Mouse (Mus musculus) kidney, postnatal 36 days (tissue): ENCODE results near the gene Fras1.
A peak's percentile ranks its signal among the peaks of the same experiment; 100 is the strongest.

Experiments
- DNase-seq, 2 experiments: peaks; one replicate each; pipeline ENCODE4 v3.0.0; 2021 to 2022; ENCODE audit warnings: mixed read lengths in 2 of 2

Fras1 gene

DNA sequence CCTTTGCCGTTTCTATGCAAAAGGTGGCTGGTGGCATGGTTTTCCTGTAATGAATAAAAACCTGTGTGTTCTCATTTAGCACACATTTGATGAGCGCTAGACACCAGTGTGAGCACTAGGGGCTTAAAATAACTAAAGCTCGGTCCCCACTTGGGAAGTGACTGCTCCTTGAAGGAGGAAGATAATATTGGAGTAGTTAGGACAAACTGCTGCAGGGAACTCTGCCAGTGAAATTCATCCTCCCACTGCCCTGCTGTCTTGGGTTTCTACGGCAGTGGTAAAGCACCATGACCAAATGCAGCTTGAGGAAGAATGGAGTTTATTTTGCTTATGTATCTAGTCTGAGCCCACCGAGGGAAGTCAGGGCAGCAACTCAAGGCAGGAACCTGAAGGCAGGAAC is 211.0 kb downstream of the Fras1 start:
- DNase-seq = no peak

- DNase-seq = no peak
These were observed 216.9 kb downstream of the Fras1 start for GRCm38 (mm10) chr5:96590621-96591020.

DNA sequence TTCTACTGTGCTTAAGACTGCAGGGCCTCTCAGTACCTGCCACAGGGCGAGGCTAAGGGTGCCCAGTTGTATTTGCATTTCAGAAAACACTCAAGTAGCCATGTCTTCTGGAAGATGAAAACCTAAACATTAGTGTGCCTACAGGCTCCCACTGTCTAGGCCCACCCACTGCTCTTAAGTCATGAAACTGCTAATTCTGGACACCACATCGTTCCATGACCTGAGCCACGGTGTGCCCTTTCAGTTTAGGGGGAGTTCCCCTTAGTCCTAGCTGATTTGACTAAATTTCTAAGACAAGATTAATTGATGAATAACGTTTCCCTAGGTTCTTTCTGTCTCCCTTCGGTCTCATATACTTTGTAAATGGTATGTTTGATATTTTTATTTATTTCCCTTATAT is 222.0 kb downstream of the Fras1 start:
- DNase-seq = no peak

GRCm38 (mm10) chr5:96603974-96604769 is 230.4 kb downstream of the Fras1 start:
- no peak for DNase-seq

GRCm38 (mm10) chr5:96608036-96608435 is 234.3 kb downstream of the Fras1 start:
- DNase-seq = no peak

GRCm38 (mm10) chr5:96608581-96609280 is 235.0 kb downstream of the Fras1 start:
- peak in 1 of 2 experiments; percentile 15 for DNase-seq

- no peak for DNase-seq
These were observed 238.3 kb downstream of the Fras1 start for GRCm38 (mm10) chr5:96612077-96612476.

DNA sequence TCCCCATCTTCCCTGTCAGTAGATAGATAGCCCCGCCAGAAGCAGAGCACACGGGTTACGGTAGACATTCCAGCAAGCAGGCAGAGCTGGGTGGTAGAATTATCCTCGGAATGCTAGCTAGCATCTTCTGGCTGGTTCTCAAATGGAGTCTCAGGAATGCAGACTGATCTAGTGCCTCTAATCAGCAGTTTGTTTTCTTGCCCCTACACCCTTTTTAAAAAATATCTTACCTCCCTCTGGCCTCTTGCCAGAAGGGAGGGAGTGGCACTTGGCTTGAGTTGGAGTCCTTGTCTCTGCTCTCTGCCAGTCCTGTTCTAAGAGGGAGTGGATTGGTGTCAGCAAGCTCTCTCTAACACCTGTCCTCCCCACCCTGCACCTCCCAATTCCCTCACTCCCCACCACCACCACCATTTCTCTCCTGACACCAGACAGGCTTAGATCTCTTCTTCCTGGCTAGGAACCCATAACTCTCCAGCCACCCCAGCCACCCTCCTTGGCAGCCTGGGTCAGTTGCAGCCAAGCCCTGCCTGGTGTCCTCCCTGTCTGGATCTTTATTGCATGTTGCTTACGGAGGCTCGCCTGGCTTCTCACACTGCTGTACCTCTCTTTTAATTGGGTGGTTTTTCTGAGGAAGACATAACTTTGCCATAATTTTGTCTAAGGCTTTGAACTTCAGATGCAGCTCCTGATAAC is 243.3 kb downstream of the Fras1 start:
- DNase-seq = peak; percentile 15

DNA sequence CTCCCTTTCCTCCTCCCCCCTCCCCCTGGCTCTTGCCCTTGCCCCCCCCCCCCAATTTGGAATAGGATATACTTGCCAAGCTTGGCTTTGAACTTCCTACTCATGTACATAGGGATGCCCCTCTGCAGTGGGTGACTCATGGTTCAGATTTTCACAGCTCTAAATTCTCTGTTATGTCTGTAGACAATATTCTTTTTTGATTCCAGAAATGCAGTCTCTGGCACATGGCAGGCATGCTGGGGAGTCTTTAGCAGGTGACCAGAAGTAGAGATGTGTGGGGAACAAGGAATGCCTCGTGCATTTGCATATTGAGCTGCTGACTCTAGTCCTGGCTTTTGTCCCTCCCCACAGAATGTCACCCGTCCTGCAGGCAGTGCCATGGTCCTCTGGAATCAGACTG is 244.3 kb downstream of the Fras1 start:
- DNase-seq = no peak

DNA sequence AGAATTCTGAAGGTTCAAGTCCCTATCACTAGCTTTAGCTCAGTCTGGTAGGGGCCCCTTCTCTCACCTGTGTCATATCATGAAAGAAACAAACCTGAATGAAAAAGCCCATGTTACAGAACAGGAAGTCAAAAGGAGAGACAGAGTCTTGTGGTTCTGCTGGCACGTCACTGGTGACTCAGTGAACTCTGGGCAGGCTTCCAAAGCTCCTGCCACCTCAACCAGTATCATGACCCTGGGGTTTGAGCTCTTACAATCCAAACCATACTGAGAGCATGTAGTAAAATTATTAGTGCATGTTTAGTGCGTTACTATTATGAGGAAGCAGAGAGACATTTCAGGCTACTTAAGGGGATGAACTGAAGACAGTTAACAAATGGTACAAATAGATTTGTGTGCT is 246.5 kb downstream of the Fras1 start:
- DNase-seq = peak; percentile 31 to 47

GRCm38 (mm10) chr5:96620618-96621017 is 246.9 kb downstream of the Fras1 start:
- no peak for DNase-seq

- no peak for DNase-seq
These were observed 249.0 kb downstream of the Fras1 start for GRCm38 (mm10) chr5:96622604-96623352.

DNA sequence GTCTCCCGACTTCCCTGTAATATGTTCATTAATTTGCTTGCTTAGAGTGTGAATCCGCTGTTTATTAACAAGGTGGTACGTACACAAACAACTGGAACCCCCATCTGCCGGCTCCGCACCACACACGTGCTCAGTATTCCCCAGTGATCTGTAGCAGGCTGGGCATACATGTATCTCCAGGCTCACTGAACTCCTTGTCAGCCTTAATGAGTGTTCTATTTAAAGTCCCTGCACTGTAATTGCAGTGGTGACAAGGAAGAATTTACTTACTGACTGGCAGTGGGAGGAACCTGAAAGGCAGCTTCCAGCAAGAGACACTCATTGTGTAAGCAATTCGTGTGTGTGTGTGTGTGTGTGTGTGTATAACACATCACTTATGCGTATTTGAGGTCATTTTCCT is 256.1 kb downstream of the Fras1 start:
- DNase-seq = no peak

DNA sequence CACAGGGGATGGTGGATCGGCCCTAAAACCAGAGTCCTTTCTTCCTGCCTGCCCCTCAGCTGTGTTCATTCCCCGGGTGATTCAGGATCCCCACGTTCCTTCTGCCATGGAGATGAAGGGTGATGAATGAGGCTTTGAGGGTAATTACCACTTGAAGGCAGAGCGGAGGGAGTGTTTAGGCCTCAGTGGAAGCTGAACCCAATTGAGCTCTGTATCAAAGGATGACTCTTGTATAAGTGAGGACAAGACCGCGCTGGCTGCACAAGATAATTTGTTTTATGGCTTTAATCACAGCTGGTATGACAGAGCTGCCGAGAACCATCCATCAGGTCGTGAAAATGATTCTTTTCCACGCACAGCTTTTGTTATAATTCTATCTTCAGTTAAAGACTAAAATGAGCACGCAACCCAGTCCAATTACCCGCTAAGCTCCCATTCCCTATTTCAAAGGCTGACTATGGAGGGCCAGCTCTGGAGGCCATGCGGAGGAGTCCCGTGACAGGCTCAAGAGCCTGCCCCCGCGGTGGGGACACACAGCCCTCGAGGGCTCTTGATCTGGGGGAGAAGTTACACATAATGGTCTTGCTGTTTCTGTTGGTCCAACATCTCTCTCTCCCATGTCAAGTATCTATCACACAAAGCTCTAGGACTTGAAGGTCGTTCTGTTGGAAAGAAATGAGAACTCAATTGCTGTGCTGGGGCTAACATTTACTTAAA is 261.5 kb downstream of the Fras1 start:
- DNase-seq = no peak

- no peak for DNase-seq
These were observed 262.1 kb downstream of the Fras1 start for GRCm38 (mm10) chr5:96635866-96636265.

GRCm38 (mm10) chr5:96639213-96639910 is 265.6 kb downstream of the Fras1 start:
- DNase-seq = peak in 1 of 2 experiments; percentile 18

DNA sequence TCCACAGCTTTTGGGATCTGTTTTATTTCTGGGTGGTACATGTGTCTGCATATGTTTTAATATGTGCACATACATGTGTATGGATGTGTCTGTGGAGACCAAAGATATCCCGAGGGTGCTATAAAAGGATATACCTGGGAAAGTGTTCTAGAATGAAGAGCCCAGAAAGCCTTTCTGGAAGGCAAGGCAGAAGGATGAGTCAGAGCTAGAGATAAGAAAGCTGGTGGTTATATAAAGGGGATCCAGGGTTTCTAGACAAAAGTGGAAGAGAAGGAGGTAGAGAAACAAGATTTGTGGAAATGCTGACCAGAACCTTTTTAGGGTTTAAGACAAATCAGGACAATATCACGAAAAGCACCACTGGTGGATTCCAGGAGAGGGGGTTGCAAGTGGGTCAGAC is 267.5 kb downstream of the Fras1 start:
- DNase-seq = no peak

DNA sequence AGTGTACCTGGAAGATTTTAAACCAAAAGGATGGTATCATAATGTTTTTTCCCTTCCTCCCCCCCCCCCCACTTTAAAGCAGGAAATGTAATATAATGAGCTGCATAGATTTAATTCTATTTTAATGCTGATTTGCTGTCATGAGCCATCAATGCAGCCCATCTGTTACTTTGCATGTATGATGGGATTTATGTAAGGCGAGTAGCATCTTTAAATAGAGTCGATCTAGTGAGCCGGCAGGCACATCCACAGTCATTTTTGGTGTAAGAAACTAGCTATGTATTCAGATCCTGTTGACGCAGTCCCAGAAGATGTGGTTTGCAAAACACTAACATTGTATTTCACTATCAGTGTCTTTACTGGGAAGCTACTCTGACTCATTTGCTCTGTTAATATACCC is 301.9 kb downstream of the Fras1 start:
- DNase-seq = no peak

GRCm38 (mm10) chr5:96677498-96677897 is 303.7 kb downstream of the Fras1 start:
- peak; percentile 69 to 73 for DNase-seq

- no peak for DNase-seq
These were observed 307.3 kb downstream of the Fras1 start for GRCm38 (mm10) chr5:96681085-96681484.

GRCm38 (mm10) chr5:96682777-96683176 is 309.0 kb downstream of the Fras1 start:
- DNase-seq = no peak

DNA sequence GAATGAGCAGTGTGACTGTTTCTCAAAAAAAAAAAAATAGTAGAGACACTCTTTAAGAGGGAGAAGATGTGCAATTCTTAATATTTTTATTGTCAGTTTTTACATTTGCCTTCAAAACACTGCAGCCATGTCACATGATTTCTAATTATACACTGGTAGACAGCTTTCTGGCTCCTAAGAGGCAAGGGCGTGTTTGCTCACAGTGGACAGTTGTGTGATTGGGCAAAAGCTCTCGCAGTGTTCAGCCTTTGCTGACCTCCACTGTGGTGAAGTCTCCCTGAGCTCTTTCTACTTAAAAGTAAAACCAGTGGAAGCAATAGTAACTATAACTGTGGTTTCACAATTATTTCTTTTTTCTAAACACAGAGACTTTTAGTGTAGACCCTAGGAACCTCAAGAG is 315.1 kb downstream of the Fras1 start:
- no peak for DNase-seq
